Mouse (Mus musculus) heart, embryonic 16.5 days (tissue): ENCODE results near the gene Gm1113. TPM values are rescaled to one million over a fixed set of nuclear protein-coding genes. Genes with fewer than 3 reads are reported as not detected.

Experiments used
- ATAC-seq: fragments of 200-750 bp; cut with Nextera tagmentation; replicated peaks from 2 replicates; pipeline ENCODE4 v1.8.0; 2017; ENCODE audit warnings: moderate number of reproducible peaks; ENCODE audit not compliant: insufficient read depth, low FRiP score; ENCODE audit errors: extremely low read depth
- H3K27ac ChIP-seq: fragments of 300-500 bp; sonication (generic); 2 replicates; pipeline ENCODE4 v1.5.1; 2014; ENCODE audit warnings: mild to moderate bottlenecking, low read length, control low read depth, moderate library complexity
- H3K27me3 ChIP-seq: fragments of 300-500 bp; sonication (generic); 2 replicates; pipeline ENCODE4 v1.6.1; 2014; ENCODE audit warnings: low read length, mixed read lengths; ENCODE audit not compliant: control insufficient read depth, insufficient read depth
- H3K36me3 ChIP-seq: fragments of 300-500 bp; sonication (generic); 2 replicates; pipeline ENCODE4 v1.6.1; 2014; ENCODE audit not compliant: control insufficient read depth, insufficient read depth
- H3K4me1 ChIP-seq: fragments of 300-500 bp; sonication (generic); 2 replicates; pipeline ENCODE4 v1.6.1; 2014; ENCODE audit warnings: low read length, mixed read lengths; ENCODE audit not compliant: control insufficient read depth, insufficient read depth
- H3K4me2 ChIP-seq: fragments of 300-500 bp; sonication (generic); 2 replicates; pipeline ENCODE4 v1.6.1; 2014; ENCODE audit warnings: low read depth, mild to moderate bottlenecking, control low read depth, low read length
- H3K4me3 ChIP-seq: fragments of 300-500 bp; sonication (generic); 2 replicates; pipeline ENCODE4 v1.5.1; 2014; ENCODE audit warnings: mild to moderate bottlenecking, control low read depth, low read length
- H3K9ac ChIP-seq: fragments of 300-500 bp; sonication (generic); 2 replicates; pipeline ENCODE4 v1.6.1; 2014; ENCODE audit warnings: low read length, control low read depth
- H3K9me3 ChIP-seq: fragments of 300-500 bp; sonication (generic); replicated peaks from 2 replicates; pipeline ENCODE4 v1.6.1; 2016; ENCODE audit warnings: low read length; ENCODE audit not compliant: control insufficient read depth
- WGBS: fragments of 180-500 bp; shearing (Covaris S2); extraction: QIAGEN DNeasy Blood & Tissue Kit; methylation state at CpG from one replicate; pipeline ENCODE4 v1.1.7; 2014; 5-methylcytosine and 5-hydroxymethylcytosine counted together
- polyA plus RNA-seq: library from polyadenylated mRNA; unstranded; fragments of >200 nt; fragmentation: Nextera tagmentation; extraction: Ambion mirVana; gene quantifications from 2 replicates; pipeline ENCODE4 v1.2.1, GENCODE M21; 2015

Gene Gm1113
- polyA plus RNA-seq, 1 experiment from 2014 or later, result not detected

DNA sequence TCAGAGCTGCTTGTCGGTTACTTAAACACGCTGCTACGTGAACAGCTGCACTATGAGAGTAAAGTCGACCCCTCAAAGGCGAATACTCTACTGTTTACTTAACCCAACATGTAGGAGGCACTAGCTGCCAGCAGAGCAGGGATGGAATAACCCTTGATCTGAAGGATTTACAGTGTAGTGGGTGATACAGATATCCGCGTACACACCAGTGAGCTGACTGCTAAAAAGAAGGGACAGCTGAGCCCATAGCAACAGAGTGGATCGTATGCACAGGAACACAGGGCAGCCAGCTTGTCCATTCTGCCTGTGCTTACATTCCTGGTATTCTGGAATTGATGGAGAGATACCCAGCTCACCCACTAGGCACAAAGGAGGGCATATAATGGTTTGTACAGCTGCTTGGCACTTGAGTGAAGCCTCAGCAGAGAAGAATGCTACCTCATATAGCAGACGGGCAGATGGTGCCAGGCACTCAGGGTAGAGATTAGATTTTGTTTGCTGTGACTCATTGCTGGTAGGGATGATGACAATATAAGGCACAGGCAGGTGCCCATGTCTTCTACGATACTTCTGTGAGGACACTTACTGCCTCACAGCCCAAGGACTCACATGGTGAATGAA lies 43.9 kb downstream of the Gm1113 start:
- H3K9me3 ChIP-seq, result no peaks in the 10 kb centered on the region
- H3K27ac ChIP-seq, result no peak overlapping the region
- H3K36me3 ChIP-seq, result peaks cover 30% of the 10 kb centered on the region
- no peaks in the 10 kb centered on the region for H3K27me3 ChIP-seq
- WGBS, result 77% methylated on average over 10 of the region's 10 CpGs
- H3K4me1 ChIP-seq, result no peaks in the 10 kb centered on the region
- no peak overlapping the region for H3K9ac ChIP-seq
- ATAC-seq, result no peak
- no peak overlapping the region for H3K4me2 ChIP-seq
- no peak overlapping the region for H3K4me3 ChIP-seq

- Histone ChIP-seq H3K27ac (no peak overlapping the region), H3K36me3 (peaks cover 13% of the 10 kb centered on the region), H3K4me3 (no peak overlapping the region), H3K4me1 (no peaks in the 10 kb centered on the region), H3K9me3 (no peaks in the 10 kb centered on the region), H3K4me2 (no peak overlapping the region), H3K9ac (no peak overlapping the region), H3K27me3 (no peaks in the 10 kb centered on the region)
- ATAC-seq, result no peak
Measured at GRCm38 (mm10) chr9:35468913-35469312, 49.2 kb downstream of the Gm1113 start.

DNA sequence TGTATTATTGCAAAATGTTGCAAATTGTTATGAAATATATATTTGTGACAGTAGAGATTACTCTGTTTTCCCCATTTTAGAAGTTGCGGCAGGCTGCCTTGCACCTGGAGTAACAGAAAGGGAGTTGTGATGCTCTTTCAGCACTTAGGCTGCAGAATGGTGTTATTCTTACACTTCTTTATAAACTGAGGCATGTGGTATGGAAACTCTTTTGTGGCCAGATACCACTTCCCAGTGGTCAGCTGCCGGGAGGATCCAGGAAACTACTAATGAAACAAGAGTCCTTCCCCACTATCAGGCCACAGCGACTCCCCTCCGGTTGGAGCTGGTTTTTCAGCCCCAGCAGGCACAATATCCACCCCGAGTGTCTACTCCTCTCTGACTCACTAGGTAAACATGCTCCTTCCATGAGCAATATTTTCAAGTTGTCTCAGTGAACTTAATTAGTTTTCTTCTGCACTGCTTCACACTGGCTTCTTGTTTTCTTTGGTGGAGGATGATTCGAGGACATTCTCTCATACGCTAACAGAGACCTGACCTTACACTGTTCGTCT lies 50.7 kb downstream of the Gm1113 start:
- H3K4me2 ChIP-seq, result no peak overlapping the region
- no peaks in the 10 kb centered on the region for H3K27me3 ChIP-seq
- WGBS, result 53% methylated on average over 8 of the region's 8 CpGs
- H3K9me3 ChIP-seq, result no peaks in the 10 kb centered on the region
- no peak overlapping the region for H3K4me3 ChIP-seq
- no peaks in the 10 kb centered on the region for H3K4me1 ChIP-seq
- no peak overlapping the region for H3K27ac ChIP-seq
- peaks cover 22% of the 10 kb centered on the region for H3K36me3 ChIP-seq
- H3K9ac ChIP-seq, result no peak overlapping the region
- ATAC-seq, result no peak

GRCm38 (mm10) chr9:35459594-35459993 lies 58.5 kb downstream of the Gm1113 start:
- Histone ChIP-seq H3K9me3 (no peaks in the 10 kb centered on the region), H3K4me2 (no peak overlapping the region), H3K9ac (no peak overlapping the region), H3K4me3 (no peak overlapping the region), H3K4me1 (no peaks in the 10 kb centered on the region), H3K36me3 (peaks cover 28% of the 10 kb centered on the region), H3K27me3 (no peaks in the 10 kb centered on the region), H3K27ac (no peak overlapping the region)
- no peak for ATAC-seq
- 71% methylated on average over 8 of the region's 8 CpGs for WGBS

Other genes with a start within 250 kb of the Gm1113 start
- 5.0 and 5.8 TPM in 2 replicates for gene Cdon, start 97.1 kb downstream of the Gm1113 start, polyA plus RNA-seq
- gene Ddx25, start 40.3 kb upstream of the Gm1113 start, polyA plus RNA-seq, result 0.57 and 0.63 TPM in 2 replicates
- gene Pus3, start 40.3 kb upstream of the Gm1113 start, polyA plus RNA-seq, result 13.6 and 14.3 TPM in 2 replicates
- 0.37 and 0.53 TPM in 2 replicates for gene Pate2, start 52.0 kb upstream of the Gm1113 start, polyA plus RNA-seq
- gene Hyls1, start 52.1 kb upstream of the Gm1113 start, polyA plus RNA-seq, result 14.4 and 14.5 TPM in 2 replicates
- not detected in 2 replicates for gene Pate4, start 93.7 kb upstream of the Gm1113 start, polyA plus RNA-seq
- not detected in 2 replicates for gene Pate3, start 129.9 kb upstream of the Gm1113 start, polyA plus RNA-seq
- gene Pate1, start 169.1 kb upstream of the Gm1113 start, polyA plus RNA-seq, result not detected in 2 replicates
- gene Gm17677, start 222.8 kb upstream of the Gm1113 start, polyA plus RNA-seq, result not detected in 2 replicates